Mouse (Mus musculus): ENCODE data around the gene Krt28.

The Krt28 gene

DNA sequence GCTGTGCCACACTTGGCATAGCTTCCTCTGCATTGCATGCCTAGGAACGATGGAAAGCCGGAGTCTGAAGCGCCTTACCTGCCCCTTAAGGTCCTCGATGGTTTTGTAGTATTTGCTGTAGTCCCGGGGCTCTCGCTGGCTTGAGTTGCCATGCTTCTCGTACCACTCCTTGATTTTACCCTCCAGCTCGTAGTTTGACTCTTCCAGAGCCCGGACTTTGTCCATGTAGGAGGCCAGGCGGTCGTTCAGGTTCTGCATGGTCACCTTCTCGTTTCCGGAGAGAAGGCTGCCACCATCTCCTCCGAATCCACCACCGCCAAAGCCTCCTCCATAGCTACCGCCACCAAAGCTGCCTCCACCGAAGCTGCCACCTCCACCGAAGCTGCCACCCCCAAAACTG lies 14.0 kb upstream of the Krt28 start:
- TF ChIP-seq GATA4 (IDR thresholded peaks at IDR 0.05; ENCODE audit: insufficient replicate concordance, low read length): no peak

DNA sequence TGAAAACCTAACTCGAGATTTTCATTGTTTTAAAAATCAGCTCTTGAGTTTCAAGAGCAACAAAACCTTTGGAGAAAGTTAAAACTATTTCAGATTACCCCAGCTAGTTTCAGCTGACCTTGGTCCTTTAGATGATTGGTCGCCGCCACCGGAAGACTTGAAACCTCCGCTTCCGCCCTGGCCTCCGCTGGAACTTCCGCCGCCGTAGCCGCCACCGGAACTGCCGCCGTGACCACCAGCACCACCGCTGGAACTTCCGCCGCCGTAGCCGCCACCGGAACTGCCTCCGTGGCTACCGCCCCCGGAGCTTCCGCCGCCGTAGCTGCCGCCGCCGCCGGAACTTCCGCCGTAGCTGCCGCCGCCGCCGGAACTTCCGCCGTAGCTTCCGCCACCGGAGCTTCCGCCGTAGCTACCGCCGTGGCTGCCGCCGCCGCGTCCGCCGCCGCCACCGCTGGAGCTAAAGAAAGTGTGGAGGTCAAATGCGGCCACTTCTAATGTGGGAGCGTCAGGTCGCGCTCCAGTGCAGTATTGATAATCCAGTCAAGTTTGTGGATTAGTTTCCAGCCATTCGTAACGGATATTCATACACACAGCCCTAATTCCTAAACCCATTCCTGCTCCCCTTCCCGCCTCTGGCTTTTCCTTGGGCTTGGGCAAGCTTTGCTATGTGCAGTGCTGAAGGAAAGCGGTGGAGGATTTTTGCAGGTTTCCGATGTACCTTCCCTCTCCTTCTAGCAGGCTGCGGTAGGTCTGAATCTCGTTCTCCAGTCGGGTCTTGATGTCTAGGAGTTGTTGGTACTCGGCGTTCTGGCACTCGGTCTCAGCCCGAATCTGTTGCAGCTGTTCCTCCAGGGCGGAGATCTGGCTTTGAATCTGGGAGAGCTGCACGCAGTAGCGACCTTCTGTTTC lies 11.4 kb upstream of the Krt28 start:
- no peak for TF ChIP-seq GATA4 (IDR thresholded peaks at IDR 0.05; ENCODE audit: insufficient replicate concordance, low read length)

DNA sequence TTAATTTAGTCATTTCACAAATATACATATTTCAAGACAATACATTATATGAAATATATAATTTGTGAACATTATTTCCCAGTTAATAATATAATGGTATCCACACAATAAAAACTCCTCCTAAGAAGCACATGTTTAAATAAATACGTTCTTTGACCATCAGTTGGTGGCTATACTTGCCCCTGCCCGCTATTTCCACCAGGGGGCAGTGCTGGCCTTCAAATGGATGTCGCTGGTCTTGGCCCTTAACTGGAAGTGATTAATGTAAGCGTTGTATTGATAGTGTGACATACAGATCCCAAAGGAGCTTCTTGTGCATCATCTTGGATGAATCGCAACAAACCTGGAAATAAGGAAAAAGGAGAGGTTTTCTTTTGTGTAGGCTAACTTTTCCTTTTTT lies 4.9 kb upstream of the Krt28 start:
- TF ChIP-seq GATA4 (IDR thresholded peaks at IDR 0.05; ENCODE audit: insufficient replicate concordance, low read length): no peak

GRCm38 (mm10) chr11:99369853-99370451 lies 4.8 kb downstream of the Krt28 start:
- no peak for TF ChIP-seq GATA4 (IDR thresholded peaks at IDR 0.05; ENCODE audit: insufficient replicate concordance, low read length)

DNA sequence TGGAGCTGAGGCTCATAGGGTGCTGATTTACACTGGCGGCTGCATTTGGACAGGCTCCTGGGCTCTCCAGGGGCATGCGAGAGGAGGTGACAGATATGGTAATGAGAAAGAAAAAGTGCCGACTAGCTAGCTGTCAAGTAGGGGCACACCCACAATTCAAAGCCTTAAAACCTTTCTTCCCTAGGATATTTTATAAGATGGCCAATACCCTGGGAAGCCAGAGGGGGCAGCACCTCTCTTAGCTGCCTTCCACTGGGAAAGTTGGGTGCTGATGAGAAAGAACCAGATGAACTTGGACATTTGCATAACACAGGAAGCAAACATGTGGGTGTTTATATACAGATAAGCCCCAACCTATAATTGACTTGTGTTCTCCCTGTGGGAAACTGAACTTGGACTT lies 5.5 kb downstream of the Krt28 start:
- TF ChIP-seq GATA4 (IDR thresholded peaks at IDR 0.05; ENCODE audit: insufficient replicate concordance, low read length): no peak

DNA sequence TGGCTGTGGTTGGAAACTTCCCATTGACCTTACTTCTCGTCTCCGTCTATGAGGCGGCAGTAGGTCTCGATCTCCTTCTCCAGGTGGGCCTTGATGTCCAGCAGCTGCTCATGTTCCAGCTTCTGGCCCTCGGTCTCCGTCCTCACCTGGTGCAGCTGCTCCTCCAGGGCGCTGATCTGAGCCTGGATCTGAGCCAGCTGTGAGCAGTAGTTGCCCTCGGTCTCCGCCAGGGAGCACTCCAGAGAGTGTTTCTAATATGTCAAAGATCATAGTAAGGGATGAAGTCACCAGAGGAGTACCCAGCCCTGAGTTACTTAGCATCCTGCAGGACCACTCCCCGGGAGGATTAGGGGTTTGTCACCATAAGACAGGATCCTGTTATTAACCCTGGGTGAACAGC lies 7.9 kb downstream of the Krt28 start:
- no peak for TF ChIP-seq GATA4 (IDR thresholded peaks at IDR 0.05; ENCODE audit: insufficient replicate concordance, low read length)

DNA sequence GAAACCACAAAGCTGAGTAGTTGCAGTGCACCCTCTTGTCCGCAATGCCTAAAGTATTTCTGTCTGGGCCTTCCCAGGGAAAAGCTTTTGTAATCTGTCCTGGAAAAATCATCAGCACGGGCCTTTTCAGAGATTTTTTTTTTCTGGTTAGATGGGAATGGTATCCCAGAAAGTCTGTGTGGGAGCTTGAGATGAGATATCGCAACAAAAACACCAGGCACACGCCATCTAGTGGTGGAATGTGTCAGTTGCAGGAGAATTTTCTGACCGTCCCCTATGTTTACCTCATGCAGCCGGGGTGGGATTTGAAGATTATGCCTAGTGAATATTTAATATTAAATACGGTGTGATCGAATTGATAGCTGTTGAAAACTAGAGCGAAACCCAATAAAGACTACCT lies 10.3 kb downstream of the Krt28 start:
- TF ChIP-seq GATA4 (IDR thresholded peaks at IDR 0.05; ENCODE audit: insufficient replicate concordance, low read length): no peak

DNA sequence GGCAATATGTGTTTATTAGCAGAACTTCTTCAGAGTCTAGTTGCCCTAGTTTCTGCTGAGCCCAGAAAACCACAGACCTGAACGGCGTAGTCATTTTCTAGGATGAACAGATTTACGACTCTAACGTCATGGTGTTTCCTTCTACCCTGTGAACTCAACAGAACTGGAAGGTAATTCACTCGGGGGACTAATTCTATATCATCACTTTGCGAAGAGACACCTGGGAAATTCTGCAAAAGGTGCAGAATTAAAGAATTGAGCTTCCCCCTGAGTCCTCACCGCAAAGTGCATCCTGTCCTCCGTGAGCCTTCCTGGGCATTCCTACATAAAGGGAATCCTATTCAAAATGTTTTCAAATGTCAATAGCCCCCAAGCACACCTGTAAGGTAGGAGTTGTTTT lies 13.3 kb downstream of the Krt28 start:
- no peak for TF ChIP-seq GATA4 (IDR thresholded peaks at IDR 0.05; ENCODE audit: insufficient replicate concordance, low read length)

GRCm38 (mm10) chr11:99351004-99351403 lies 23.7 kb downstream of the Krt28 start, which contains the start of gene Krt27:
Gene Krt27 (minus strand): TSS chr11:99351104.
- no peak for TF ChIP-seq GATA4 (IDR thresholded peaks at IDR 0.05; ENCODE audit: insufficient replicate concordance, low read length)

DNA sequence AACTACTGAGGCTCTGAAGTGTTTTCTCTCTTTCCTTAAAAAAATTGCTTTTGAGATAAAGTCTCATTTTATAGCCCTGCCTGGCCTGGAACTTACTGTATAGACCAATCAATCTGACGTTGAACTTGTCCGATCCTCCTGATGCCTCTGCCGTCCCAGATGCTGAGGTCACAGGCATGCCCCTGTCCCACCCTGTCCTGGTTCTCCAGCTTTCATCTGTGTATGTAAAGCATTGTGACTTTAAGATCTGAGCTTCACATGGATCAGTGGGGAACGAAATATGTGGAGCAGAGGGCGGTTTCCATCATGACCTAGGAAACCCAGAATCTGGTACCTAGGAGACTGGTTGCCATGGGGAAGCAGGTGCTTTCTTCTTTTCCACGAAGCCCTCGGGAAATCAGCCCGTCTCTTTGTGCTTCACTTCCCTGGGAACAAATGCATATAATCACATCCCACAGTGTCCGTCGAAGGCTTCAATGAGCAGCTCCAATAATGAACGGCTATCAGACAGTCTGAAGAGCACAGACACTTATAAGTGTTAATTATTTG lies 35.3 kb downstream of the Krt28 start:
- no peak for TF ChIP-seq GATA4 (IDR thresholded peaks at IDR 0.05; ENCODE audit: insufficient replicate concordance, low read length)

DNA sequence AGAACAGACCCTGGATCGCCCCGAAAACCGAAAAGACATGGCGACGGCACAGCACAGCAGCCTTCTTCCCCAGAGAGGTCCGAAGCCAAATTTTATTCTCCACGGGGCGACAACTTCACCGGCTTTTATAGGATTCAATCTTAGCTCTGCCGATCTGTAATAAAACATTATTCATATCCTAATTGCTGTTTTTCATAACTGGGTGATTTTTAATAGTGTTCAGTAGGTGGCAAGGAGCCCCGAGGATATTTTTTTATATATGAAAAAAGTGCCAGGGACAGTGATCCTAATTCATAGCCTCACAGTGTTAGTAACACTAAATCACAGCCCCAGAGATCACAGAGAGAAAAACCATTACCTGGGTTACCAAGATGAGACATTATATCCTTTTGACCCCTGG lies 36.8 kb downstream of the Krt28 start, which contains the start of gene Krt26:
TSS of gene Krt26 (minus strand) at position 101 of the 400 bp plus-strand sequence.
- TF ChIP-seq GATA4 (IDR thresholded peaks at IDR 0.05; ENCODE audit: insufficient replicate concordance, low read length): no peak

DNA sequence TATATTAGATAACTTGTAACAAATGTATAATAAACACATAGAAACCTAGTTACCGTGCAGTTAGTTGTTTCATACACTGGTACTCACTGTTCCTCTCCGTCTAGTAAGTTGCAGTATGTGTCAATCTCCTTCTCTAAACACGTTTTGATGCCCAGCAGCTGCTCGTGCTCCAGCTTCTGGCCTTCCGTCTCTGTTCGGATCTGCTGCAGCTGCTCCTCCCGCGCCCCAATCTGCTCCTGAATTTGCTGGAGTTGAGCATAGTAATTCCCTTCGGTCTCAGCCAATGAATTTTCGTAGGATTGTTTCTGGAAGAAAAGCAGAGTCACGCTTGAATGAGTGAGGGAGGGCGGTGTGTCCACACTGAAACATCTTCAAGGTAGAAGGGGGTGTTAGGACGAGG lies 41.3 kb downstream of the Krt28 start:
- no peak for TF ChIP-seq GATA4 (IDR thresholded peaks at IDR 0.05; ENCODE audit: insufficient replicate concordance, low read length)

DNA sequence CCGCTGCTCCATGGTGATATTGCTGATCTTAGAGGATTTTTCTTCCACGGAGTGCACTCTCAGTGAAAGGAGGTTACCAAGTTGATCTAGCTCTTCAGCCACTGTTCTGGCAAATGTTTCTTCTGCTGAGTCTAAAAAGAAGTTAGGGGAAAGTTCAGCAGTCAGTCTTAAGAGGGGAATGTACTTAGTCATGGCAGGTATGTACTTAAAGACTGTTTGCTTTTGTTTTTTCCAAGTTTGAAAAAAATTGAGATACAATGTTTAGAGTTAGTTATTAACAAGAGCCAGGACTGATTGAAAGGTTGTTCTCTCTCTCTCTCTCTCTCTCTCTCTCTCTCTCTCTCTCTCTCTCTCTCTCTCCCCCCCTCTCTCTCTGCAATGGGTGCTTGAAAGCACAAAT lies 45.0 kb downstream of the Krt28 start:
- no peak for TF ChIP-seq GATA4 (IDR thresholded peaks at IDR 0.05; ENCODE audit: insufficient replicate concordance, low read length)

DNA sequence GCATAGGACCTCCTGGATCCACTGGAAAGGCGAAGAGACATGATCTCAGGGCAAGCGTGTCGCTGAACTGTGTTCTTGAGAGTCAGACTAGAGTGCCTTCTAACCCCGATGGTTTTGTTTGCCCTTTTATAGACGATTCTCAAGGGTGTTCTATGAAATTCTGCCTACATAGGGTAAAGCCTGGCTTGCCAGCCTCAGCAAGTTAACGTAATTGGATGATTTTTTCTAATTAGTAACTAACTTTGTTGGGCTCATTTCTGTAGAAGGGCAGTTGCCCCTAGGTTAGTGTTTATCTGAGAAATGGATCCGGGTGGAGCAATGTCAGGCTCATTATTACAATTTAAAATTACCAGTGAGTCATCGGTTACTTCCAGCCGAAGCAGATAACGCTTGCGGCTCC lies 51.9 kb downstream of the Krt28 start, which contains the start of gene Krt25:
TSS of gene Krt25 (minus strand) at position 101 of the 400 bp plus-strand sequence.
- no peak for TF ChIP-seq GATA4 (IDR thresholded peaks at IDR 0.05; ENCODE audit: insufficient replicate concordance, low read length)

DNA sequence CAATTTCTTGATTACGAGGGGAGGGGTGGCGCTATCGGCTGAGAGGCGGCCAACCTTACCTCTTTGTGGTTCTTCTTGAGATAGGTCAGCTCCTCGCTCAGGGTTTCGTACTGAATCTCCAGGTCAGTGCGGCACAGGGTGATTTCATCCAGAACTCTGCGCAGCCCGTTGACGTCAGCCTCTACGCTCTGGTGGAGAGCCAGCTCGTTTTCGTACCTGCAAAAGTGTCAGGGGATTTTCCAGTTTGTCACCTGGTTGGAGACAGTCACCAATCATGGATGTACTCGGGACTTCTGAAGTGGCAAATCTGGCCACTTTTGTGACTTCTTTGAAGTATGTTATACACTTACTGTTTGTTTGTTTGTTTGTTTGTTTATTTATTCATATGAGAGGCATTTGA lies 53.6 kb downstream of the Krt28 start:
- no peak for TF ChIP-seq GATA4 (IDR thresholded peaks at IDR 0.05; ENCODE audit: insufficient replicate concordance, low read length)

DNA sequence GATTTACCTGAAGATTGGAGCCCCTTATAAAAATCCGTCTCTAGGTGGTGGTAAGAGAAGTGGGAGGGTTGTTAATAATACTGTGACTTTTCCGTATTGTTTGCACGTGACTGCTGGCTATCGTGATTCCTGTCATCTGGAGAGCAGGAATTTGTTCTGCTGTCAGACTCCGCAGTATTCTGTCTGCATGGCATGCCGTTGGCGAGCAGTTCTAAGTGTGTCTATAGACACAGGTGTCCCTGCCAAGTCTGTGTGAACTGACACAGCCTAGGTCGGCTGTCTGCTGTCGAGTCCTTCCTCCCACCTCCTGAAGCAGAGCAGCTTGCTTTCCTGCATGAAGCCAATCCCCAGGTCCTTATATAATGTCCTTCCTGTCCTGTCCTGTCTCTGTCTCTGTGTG lies 55.6 kb downstream of the Krt28 start:
- TF ChIP-seq GATA4 (IDR thresholded peaks at IDR 0.05; ENCODE audit: insufficient replicate concordance, low read length): no peak

All from liver, adult (tissue).